Mouse (Mus musculus) kidney, postnatal 0 days (tissue): Measurements from ENCODE around the gene Fgfr2. TPM values are rescaled to one million over a fixed set of nuclear protein-coding genes. Genes with fewer than 3 reads are reported as not detected.
A peak's percentile ranks its signal among the peaks of the same experiment; 100 is the strongest.

Experiments
- ATAC-seq: fragments of 200-750 bp; cut with Nextera tagmentation; replicated peaks from 2 replicates; pipeline ENCODE4 v1.8.0; 2017; ENCODE audit warnings: low read depth, moderate number of reproducible peaks, moderate TSS enrichment, moderate library complexity; ENCODE audit not compliant: low FRiP score
- DNase-seq: peaks from one replicate; pipeline ENCODE4 v3.0.0-alpha.2; 2016; ENCODE audit warnings: low spot score
- H3K27ac ChIP-seq: fragments of 300-500 bp; sonication (generic); 2 replicates; pipeline ENCODE4 v1.5.1; 2014; ENCODE audit warnings: mild to moderate bottlenecking
- H3K27me3 ChIP-seq: fragments of 300-500 bp; sonication (generic); 2 replicates; pipeline ENCODE4 v1.6.1; 2014; ENCODE audit warnings: low read length, mixed read lengths; ENCODE audit not compliant: insufficient read depth
- H3K36me3 ChIP-seq: fragments of 300-500 bp; sonication (generic); 2 replicates; pipeline ENCODE4 v1.6.1; 2014; ENCODE audit warnings: low read length, mixed read lengths; ENCODE audit not compliant: insufficient read depth
- H3K4me1 ChIP-seq: fragments of 300-500 bp; sonication (generic); replicated peaks from 2 replicates; pipeline ENCODE4 v1.6.1; 2014; ENCODE audit warnings: antibody characterized with exemption, low read length, mixed read lengths; ENCODE audit not compliant: insufficient read depth
- H3K4me2 ChIP-seq: fragments of 300-500 bp; sonication (generic); 2 replicates; pipeline ENCODE4 v1.6.1; 2014; ENCODE audit warnings: mild to moderate bottlenecking, low read length, moderate library complexity, mixed read lengths
- H3K4me3 ChIP-seq: fragments of 300-500 bp; sonication (generic); replicated peaks from 2 replicates; pipeline ENCODE4 v1.5.1; 2014; ENCODE audit warnings: low read depth, low read length
- H3K9ac ChIP-seq: fragments of 300-500 bp; sonication (generic); 2 replicates; pipeline ENCODE4 v1.6.1; 2014; ENCODE audit warnings: low read depth, low read length
- H3K9me3 ChIP-seq: fragments of 300-500 bp; sonication (generic); replicated peaks from 2 replicates; pipeline ENCODE4 v1.6.1; 2016; ENCODE audit warnings: low read length, inconsistent platforms, mixed read lengths
- CTCF ChIP-seq: IDR thresholded peaks from 2 replicates; pipeline ENCODE4 v1.5.1; 2016; ENCODE audit warnings: antibody characterized with exemption, low read depth, mild to moderate bottlenecking, moderate library complexity
- WGBS: fragments of 180-500 bp; shearing (Covaris S2); extraction: QIAGEN DNeasy Blood & Tissue Kit; methylation state at CpG from one replicate; pipeline ENCODE4 v1.1.7; 2014; 5-methylcytosine and 5-hydroxymethylcytosine counted together
- polyA plus RNA-seq: library from polyadenylated mRNA; unstranded; fragments of >200 nt; fragmentation: Nextera tagmentation; extraction: Ambion mirVana; gene quantifications from 2 replicates; pipeline ENCODE4 v1.2.1, GENCODE M21; 2015

Gene Fgfr2
- polyA plus RNA-seq, 1 experiment from 2014 or later: 79.8 TPM

GRCm38 (mm10) chr7:130938896-130939295 lies 2184.3 kb downstream of the Fgfr2 start:
- ATAC-seq (no peak), DNase-seq (no peak)
- 75% methylated on average over 8 of the region's 8 CpGs for WGBS
- no peak for TF ChIP-seq CTCF
- Histone ChIP-seq H3K27ac (no peak overlapping the region), H3K4me3 (no peak overlapping the region), H3K4me1 (peaks cover 18% of the 10 kb centered on the region; the same call in 1 of the 2 replicates), H3K9me3 (no peaks in the 10 kb centered on the region), H3K36me3 (no peaks in the 10 kb centered on the region), H3K4me2 (no peak overlapping the region), H3K27me3 (peaks cover 20% of the 10 kb centered on the region), H3K9ac (no peak overlapping the region)

DNA sequence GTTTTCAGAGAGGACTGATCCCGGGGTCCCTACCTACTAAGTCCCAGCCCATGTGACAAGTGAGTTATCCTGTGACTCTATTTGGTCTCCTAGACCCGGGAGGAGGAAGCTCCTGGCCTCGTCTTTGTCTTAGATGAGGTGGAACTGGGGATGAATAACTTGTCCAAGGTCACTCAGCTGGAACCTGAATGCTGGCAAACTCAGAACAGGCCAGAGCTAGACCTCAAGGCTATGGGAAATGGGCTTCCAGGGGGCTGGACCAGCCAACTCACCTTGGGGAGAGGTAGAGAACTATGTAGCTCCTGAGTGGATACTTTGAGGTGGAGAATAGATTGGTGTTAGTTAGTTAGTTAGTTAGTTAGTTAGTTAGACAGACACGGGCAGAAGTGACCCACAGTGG lies 2185.1 kb downstream of the Fgfr2 start:
- 48% methylated on average over 4 of the region's 4 CpGs for WGBS
- DNase-seq (no peak), ATAC-seq (no peak)
- no peaks in the 10 kb centered on the region for H3K36me3 ChIP-seq
- peaks cover 18% of the 10 kb centered on the region; the same call in 1 of the 2 replicates for H3K4me1 ChIP-seq
- no peak overlapping the region for H3K27ac ChIP-seq
- peaks cover 20% of the 10 kb centered on the region for H3K27me3 ChIP-seq
- no peaks in the 10 kb centered on the region for H3K9me3 ChIP-seq
- H3K4me3 ChIP-seq: no peak overlapping the region
- no peak overlapping the region for H3K9ac ChIP-seq
- no peak overlapping the region for H3K4me2 ChIP-seq
- no peak for TF ChIP-seq CTCF

- ATAC-seq: no peak
- H3K27ac ChIP-seq: no peak overlapping the region
- H3K27me3 ChIP-seq: peaks cover 20% of the 10 kb centered on the region
- WGBS: 23% methylated on average over 12 of the region's 12 CpGs
- peak overlapping the region; percentile 69 for H3K4me2 ChIP-seq
- H3K9ac ChIP-seq: no peak overlapping the region
- DNase-seq: no peak
- H3K9me3 ChIP-seq: no peaks in the 10 kb centered on the region
- TF ChIP-seq CTCF: no peak
- peak overlapping the region; percentile 49 for H3K4me3 ChIP-seq
- no peaks in the 10 kb centered on the region for H3K36me3 ChIP-seq
- peaks cover 18% of the 10 kb centered on the region; the same call in 1 of the 2 replicates for H3K4me1 ChIP-seq
Measured at GRCm38 (mm10) chr7:130937266-130937841, 2185.8 kb downstream of the Fgfr2 start.

- peaks cover 18% of the 10 kb centered on the region; the same call in 1 of the 2 replicates for H3K4me1 ChIP-seq
- peak overlapping the region; percentile 49 for H3K4me3 ChIP-seq
- peaks cover 20% of the 10 kb centered on the region for H3K27me3 ChIP-seq
- H3K36me3 ChIP-seq: no peaks in the 10 kb centered on the region
- H3K4me2 ChIP-seq: peak overlapping the region; percentile 69
- H3K9ac ChIP-seq: 0 out of 2 replicates have a peak overlapping the region, but pooled peaks have one; percentile 15
- TF ChIP-seq CTCF: no peak
- ATAC-seq (peak; percentile 42; the same call in 1 of the 2 replicates), DNase-seq (no peak)
- no peak overlapping the region for H3K27ac ChIP-seq
- no peaks in the 10 kb centered on the region for H3K9me3 ChIP-seq
- under 1% methylated on average over 49 of the region's 49 CpGs for WGBS
Measured at GRCm38 (mm10) chr7:130936472-130936951, 2186.6 kb downstream of the Fgfr2 start.

DNA sequence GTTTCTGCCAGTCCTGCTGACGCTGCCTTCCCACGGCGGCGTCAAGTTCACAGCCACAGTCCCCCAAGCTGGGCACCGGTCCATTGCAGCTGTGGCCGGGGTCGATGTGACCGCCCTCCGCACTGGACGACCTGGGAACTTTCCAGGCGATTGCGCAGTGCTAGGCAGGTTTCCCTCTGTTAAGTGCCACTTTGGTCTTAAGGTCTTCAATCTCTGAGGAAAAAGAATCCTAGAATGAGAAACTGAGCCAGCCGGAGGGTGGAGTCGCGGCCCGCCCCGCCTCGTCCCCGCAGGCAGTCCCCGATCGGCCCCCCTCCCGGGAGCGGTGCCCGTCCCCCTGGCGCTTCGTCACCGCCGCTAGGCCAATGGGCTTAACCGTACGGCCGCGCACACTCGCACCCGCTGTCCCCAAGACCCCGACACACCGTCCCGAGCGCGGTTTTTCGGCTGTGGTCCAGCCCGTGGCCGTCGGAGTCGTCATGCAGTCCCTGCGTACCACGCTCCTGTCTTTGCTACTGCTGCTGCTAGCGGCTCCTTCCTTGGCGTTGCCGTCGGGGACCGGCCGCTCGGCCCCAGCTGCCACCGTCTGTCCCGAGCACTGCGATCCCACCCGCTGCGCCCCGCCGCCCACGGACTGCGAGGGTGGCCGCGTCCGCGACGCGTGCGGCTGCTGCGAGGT lies 2187.2 kb downstream of the Fgfr2 start, which contains the start of gene Htra1:
TSS of gene Htra1 (plus strand) at position 319 of the 679 bp plus-strand sequence.
- under 1% methylated on average over 70 of the region's 70 CpGs for WGBS
- H3K36me3 ChIP-seq: no peaks in the 10 kb centered on the region

GRCm38 (mm10) chr7:130935421-130935792 lies 2187.7 kb downstream of the Fgfr2 start:
- H3K9me3 ChIP-seq: no peaks in the 10 kb centered on the region
- peaks cover 20% of the 10 kb centered on the region for H3K27me3 ChIP-seq
- H3K4me1 ChIP-seq: peaks cover 18% of the 10 kb centered on the region; the same call in 1 of the 2 replicates
- 8% methylated on average over 16 of the region's 16 CpGs for WGBS
- H3K4me3 ChIP-seq: peak overlapping the region; percentile 49
- ATAC-seq (no peak), DNase-seq (no peak)
- no peak overlapping the region for H3K27ac ChIP-seq
- no peaks in the 10 kb centered on the region for H3K36me3 ChIP-seq
- TF ChIP-seq CTCF: no peak
- H3K4me2 ChIP-seq: peak overlapping the region; percentile 69
- 0 out of 2 replicates have a peak overlapping the region, but pooled peaks have one; percentile 15 for H3K9ac ChIP-seq

More for the DNA sequence above, 2187.2 kb downstream of the Fgfr2 start, which contains the start of gene Htra1:
- no peak for TF ChIP-seq CTCF
- Histone ChIP-seq H3K27ac (no peak within 1 kb of the TSS), H3K9me3 (no peaks in the 10 kb centered on the region), H3K4me2 (peak within 1 kb of the TSS; percentile 69), H3K4me3 (peak within 1 kb of the TSS; percentile 49), H3K9ac (peak within 1 kb of the TSS; percentile 15; the same call in 1 of the 2 replicates), H3K4me1 (peaks cover 18% of the 10 kb centered on the region; the same call in 1 of the 2 replicates), H3K27me3 (peaks cover 20% of the 10 kb centered on the region)
- DNase-seq (peak; percentile 29), ATAC-seq (peak; percentile 63; the same call in 1 of the 2 replicates)
